Mouse (Mus musculus): Measurements from ENCODE around the gene AI467606.

The AI467606 gene

DNA sequence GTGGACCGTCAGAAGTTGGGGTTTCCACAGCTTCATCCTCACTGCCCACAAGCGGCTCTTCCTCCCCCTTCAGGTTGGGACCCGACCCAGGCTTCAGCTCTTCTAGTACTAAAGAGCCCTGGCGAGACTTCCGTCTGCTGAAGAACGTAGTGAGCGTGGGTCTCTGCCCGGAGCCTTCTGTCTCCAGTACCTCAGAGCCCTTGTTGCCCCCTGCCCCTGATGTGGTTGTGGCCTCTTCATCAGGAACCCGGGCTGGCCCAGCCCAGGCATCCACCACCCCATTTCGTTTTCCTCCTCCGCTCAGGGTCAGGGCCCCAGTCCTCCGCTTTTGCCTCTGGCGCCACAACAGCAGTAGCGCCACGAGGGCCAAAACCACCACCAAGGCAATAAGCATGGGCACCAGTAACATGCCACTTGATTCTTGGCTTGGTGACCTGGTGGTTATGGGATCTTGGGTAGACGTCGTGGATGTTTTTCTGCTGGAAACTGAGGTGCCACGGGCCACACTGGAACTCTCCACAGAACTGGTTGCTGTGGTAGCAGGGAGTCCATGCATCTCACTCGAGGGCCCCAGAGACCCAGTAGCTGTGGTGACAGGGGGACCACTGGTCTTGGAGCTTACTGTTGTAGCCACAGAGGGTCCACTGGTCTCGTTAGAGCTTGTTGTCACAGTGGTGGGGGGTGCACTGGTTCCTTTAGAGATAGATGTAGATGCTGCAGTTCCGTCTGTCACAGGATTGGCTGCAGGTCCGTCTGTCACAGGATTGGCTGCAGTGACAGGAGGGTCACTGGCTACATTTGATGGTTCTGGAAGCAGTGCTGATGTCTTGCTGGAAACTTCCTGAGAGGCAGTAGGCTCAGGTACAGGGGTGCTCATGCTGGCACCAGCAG is 45.3 kb downstream of the AI467606 start:
- TF ChIP-seq GATA4 (IDR thresholded peaks at IDR 0.05; ENCODE audit: insufficient replicate concordance, low read length) = no peak

DNA sequence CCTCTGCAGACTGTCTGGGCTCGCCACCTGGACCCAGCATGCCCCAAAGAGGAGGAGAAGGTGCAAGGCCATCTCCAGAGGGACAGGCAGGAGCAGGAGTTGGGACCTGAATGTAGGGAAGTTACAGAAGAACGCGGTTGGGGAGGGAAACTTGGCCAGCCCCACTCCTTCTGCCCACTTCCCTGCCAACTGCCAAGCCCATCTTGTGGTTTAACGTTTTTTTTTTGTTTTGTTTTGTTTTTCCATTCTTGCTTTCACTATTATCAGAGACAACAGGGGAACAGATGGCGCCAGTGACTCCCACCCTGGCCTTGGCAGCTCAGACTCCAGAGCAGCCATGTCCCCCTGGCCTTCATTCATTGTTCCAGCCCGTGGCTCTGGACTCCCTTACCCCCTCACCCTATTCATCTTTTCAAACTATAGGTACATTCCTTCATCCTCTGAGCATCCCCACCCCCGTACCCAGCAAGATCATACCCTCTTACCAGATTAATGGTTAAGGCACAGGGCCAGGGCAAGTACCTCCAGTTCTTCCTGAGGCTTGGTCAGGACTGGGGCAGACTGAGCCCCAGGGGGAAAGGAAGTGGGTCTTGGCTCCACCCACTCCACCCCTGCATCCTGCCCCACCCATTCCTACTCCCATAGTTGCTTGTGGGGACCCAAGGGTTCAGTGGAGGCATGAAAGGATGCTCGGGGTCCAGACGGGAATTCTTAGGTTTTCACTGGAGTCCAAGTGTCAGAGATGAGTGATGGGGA is 46.3 kb downstream of the AI467606 start, which contains the start of gene Spn:
Gene Spn, minus strand, starts transcription at position 562 of the 756 bp plus-strand sequence.
- no peak for TF ChIP-seq GATA4 (IDR thresholded peaks at IDR 0.05; ENCODE audit: insufficient replicate concordance, low read length)

DNA sequence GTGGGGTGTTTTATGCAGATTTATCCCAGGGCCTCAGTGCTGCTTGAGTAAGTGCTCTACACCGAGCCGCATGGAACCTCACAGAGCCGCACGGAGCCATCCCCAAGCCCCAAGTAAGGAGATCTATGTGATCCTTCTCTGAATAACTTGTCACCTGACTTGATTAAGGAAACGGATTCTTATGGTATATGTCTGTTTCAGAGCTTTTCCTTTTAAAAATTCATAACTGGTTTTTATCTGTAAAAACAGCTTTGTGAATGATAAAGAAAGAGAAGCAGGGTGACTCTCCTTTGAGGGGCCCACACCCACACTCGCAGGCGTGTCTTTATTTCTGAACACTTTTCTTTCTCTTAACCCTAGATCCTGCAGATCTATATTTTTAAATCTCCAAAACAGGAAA is 47.9 kb downstream of the AI467606 start:
- TF ChIP-seq GATA4 (IDR thresholded peaks at IDR 0.05; ENCODE audit: insufficient replicate concordance, low read length) = no peak

DNA sequence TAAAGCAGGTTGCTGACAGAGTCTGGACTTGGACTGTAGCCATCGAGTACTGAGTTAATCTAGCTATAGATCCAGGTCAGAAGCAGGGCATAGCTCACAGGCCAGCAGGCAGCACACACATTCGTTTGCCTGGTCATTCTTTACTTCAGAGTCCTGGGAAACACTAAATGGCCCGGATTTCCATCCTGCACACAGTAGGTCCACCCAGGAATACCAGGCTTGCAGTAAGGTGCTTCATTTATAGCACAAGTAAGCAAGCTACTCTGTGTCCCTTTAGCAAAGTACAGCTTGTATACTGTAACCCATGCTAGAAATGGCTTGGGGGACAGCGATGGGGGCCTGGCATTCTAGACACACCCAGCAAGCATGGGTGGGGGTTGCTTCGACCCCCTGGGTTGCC is 48.4 kb downstream of the AI467606 start:
- TF ChIP-seq GATA4 (IDR thresholded peaks at IDR 0.05; ENCODE audit: insufficient replicate concordance, low read length) = no peak

DNA sequence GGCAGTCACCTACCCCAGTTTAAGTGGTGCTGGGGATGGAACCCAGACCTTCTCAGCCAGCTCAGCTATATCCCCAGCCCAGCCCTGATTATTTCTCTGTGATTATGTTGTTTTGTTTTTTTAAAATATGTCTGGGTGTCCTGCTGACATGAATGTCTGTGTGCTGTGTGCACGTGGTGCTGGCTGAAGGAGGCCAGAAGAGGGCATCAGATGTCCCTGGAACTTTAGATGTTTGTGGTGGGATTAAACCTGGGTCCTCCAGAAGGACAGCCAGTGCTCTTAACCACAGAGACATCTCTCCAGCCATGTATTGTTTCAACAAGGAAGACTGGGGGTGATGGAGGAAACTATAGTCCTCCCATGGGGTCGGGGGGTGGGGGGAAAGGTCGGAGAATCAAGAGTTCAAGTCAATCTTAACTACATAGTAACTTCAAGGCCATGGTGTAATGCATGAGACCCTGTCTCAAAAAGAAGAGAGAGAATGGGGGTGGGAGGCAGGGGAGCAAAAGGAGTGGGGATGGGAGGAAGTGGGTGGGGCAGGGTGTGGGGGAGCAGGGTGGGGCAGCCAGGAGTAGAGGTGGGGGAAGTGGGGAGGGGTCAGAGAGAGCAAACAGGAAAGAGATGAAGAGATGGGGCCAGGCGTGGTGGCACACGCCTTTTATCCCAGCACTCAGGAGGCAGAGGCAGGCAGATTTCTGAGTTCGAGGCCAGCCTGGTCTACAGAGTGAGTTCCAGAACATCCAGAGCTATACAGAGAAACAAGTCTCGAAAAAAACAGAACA is 49.7 kb downstream of the AI467606 start:
- TF ChIP-seq GATA4 (IDR thresholded peaks at IDR 0.05; ENCODE audit: insufficient replicate concordance, low read length) = no peak

DNA sequence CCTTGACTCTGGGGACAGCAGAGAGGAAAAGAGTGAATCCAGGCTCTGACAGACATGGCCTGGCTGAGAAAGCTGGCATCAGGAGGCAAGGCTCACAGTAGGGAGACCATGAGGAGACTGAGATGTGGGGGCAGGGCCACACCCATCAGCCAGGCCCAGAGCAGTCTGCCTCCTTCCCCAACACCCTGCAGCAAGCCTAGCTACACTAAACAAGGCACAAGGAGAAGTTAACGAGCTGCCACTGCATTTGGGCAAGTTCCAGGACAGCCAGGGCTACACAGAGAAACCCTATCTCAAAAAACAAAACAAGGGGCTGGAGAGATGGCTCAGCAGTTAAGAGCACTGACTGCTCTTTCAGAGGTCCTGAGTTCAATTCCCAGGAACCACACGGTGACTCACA is 51.1 kb downstream of the AI467606 start:
- no peak for TF ChIP-seq GATA4 (IDR thresholded peaks at IDR 0.05; ENCODE audit: insufficient replicate concordance, low read length)

DNA sequence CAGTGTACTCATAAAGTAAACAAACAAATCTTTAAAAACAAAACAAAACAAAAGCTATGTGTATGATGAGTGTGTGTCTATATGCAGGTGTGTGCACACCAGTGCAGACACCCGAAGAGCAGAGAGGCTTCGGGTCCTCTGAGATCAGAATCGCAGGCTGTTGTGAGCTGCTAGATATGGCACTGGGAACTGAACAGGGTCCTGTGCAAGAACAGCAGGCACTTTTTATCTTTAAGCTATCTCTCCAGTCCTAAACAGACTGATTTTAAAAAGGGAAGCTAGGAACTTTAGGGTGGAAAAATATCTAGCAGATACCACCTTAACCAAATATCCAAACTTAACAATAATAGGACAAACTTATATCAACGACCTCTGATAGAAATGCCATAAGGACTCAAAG is 51.5 kb downstream of the AI467606 start:
- no peak for TF ChIP-seq GATA4 (IDR thresholded peaks at IDR 0.05; ENCODE audit: insufficient replicate concordance, low read length)
